Mouse (Mus musculus) C2C12 (cell line): ENCODE measurements at regions not wholly inside any gene's neighbourhood (a gene's known extent, or its start where the extent isn't known, plus 50 kb on each side); places are given as distances from the start of the nearest gene placed in this dataset.

Experiments
- CEBPB ChIP-seq: IDR thresholded peaks from one replicate; pipeline ENCODE4 v1.6.1; 2011; ENCODE audit warnings: low read depth, mild to moderate bottlenecking, control low read depth, moderate library complexity
- CTCF ChIP-seq: IDR thresholded peaks from one replicate; pipeline ENCODE4 v1.5.1; 2011; ENCODE audit not compliant: control insufficient read depth, insufficient read depth, insufficient read length
- MAX ChIP-seq: IDR thresholded peaks from one replicate; pipeline ENCODE4 v1.6.1; 2011; ENCODE audit warnings: mild to moderate bottlenecking, control low read depth
- USF1 ChIP-seq: IDR thresholded peaks from one replicate; pipeline ENCODE4 v1.6.1; 2011; ENCODE audit warnings: low read depth, mild to moderate bottlenecking, control low read depth, moderate library complexity

DNA sequence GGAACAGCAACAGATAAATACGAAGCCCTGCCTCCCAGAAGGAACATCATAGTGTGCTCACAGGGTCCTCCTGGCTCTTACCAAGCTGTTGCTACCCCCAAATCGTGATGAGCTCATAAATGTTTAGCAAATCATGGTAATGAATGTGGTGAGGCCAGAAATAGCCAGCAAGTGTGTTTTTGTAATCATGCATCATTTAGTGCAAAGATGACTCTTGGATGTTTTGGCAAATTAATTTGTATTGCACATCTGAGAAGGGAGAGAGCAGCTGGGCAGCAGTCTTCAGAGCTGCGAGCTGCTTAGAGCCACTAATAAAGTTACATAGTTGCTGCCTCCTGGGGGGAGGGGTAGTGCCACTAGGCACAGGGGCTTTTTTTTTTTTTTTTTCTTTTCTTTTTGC, 79.8 kb upstream of the 4930583I09Rik start:
- TF ChIP-seq CTCF: no peak
- TF ChIP-seq MAX: no peak
- no peak for TF ChIP-seq CEBPB
- no peak for TF ChIP-seq USF1
